Mouse (Mus musculus) liver, adult 2 months (tissue): ENCODE results near the gene Msh5. TPM values are rescaled to one million over a fixed set of nuclear protein-coding genes. Genes with fewer than 3 reads are reported as not detected.

Source experiments
- DNase-seq: peaks from one replicate; pipeline ENCODE4 v3.0.0-alpha.2; 2011; ENCODE audit warnings: low read depth, low spot score; ENCODE audit errors: extremely low read depth
- H3K27ac ChIP-seq: fragments of 200-500 bp; replicated peaks from 2 replicates; pipeline ENCODE4 v1.5.1; 2012; ENCODE audit warnings: low read depth, mild to moderate bottlenecking, control low read depth, inconsistent platforms, low read length; ENCODE audit not compliant: insufficient read depth
- H3K27me3 ChIP-seq: fragments of 200-500 bp; 2 replicates; pipeline ENCODE4 v1.6.1; 2012; ENCODE audit warnings: mild to moderate bottlenecking, moderate library complexity, low read length, inconsistent platforms; ENCODE audit not compliant: control insufficient read depth, insufficient read depth
- H3K36me3 ChIP-seq: fragments of 200-500 bp; 2 replicates; pipeline ENCODE4 v1.6.1; 2012; ENCODE audit warnings: low read length, inconsistent platforms; ENCODE audit not compliant: control insufficient read depth, insufficient read depth
- H3K4me1 ChIP-seq: fragments of 200-500 bp; 2 replicates; pipeline ENCODE4 v1.6.1; 2011; ENCODE audit warnings: low read length; ENCODE audit not compliant: control insufficient read depth, insufficient read depth
- H3K4me3 ChIP-seq: fragments of 200-500 bp; 2 replicates; pipeline ENCODE4 v1.5.1; 2011; ENCODE audit warnings: low read depth, mild to moderate bottlenecking, control low read depth, low read length, moderate library complexity; ENCODE audit not compliant: insufficient read depth
- H3K79me2 ChIP-seq: fragments of 200-500 bp; 2 replicates; pipeline ENCODE4 v1.6.1; 2012; ENCODE audit warnings: inconsistent platforms, mild to moderate bottlenecking, low read length, moderate library complexity; ENCODE audit not compliant: control insufficient read depth, insufficient read depth
- H3K9ac ChIP-seq: fragments of 200-500 bp; 2 replicates; pipeline ENCODE4 v1.6.1; 2012; ENCODE audit warnings: low read depth, mild to moderate bottlenecking, control low read depth, inconsistent platforms, low read length
- CTCF ChIP-seq: fragments of 200-500 bp; IDR thresholded peaks from 2 replicates; pipeline ENCODE4 v1.5.1; 2011; ENCODE audit warnings: low read depth, low read length, control low read depth
- POLR2A ChIP-seq: fragments of 200-500 bp; IDR thresholded peaks from 2 replicates; pipeline ENCODE4 v1.6.1; 2011; ENCODE audit warnings: low read length, control low read depth; ENCODE audit not compliant: insufficient read depth; ENCODE audit errors: extremely low read depth
- whole genome bisulfite sequencing: fragments of 180-500 bp; shearing (Covaris S2); methylation state at CpG from one replicate; pipeline ENCODE4 v1.1.7; 2018; 5-methylcytosine and 5-hydroxymethylcytosine counted together
- polyA plus RNA-seq: library from polyadenylated mRNA; depleted of rRNA; stranded (reverse); fragments of >200 nt; gene quantifications from 2 replicates; pipeline ENCODE4 v1.2.3, GENCODE M21; 2012
- total RNA-seq: library from RNA; depleted of rRNA; stranded (reverse); fragments of >200 nt; gene quantifications from 2 replicates; pipeline ENCODE4 v1.2.3, GENCODE M21; 2014

Gene Msh5
- total and polyA plus RNA-seq, 2 experiments, result 2.0 to 3.9 TPM

DNA sequence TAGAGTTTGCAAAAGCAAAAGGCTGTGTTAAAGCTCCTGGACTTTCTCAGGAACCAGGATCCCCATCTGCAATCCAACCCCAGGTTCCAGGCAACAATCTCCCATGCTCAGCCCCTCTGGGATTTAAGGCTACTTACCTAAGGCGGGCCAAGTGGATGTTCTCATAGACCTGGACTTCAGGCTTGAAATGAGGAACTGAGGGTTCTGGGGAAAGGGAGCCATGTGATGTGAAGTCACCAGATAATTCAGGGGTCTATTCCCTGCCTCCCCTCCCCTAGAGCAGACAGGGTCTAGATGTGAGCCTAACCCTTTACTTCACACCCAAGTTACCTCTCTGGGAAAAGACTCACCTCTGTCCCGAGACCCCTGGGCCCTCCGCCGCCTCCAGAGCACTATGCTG, 34.2 kb upstream of the Msh5 start:
- DNase-seq, result no peak
- Histone ChIP-seq H3K27ac (no peak overlapping the region), H3K4me3 (no peak overlapping the region), H3K36me3 (no peaks in the 10 kb centered on the region), H3K27me3 (no peaks in the 10 kb centered on the region), H3K4me1 (0 out of 2 replicates have a peak, but pooled peaks cover 2% of the 10 kb centered on the region), H3K79me2 (no peaks in the 10 kb centered on the region), H3K9ac (no peak overlapping the region)
- TF ChIP-seq CTCF (no peak), POLR2A (no peak)
- 92% methylated on average over 4 of the region's 4 CpGs for WGBS

DNA sequence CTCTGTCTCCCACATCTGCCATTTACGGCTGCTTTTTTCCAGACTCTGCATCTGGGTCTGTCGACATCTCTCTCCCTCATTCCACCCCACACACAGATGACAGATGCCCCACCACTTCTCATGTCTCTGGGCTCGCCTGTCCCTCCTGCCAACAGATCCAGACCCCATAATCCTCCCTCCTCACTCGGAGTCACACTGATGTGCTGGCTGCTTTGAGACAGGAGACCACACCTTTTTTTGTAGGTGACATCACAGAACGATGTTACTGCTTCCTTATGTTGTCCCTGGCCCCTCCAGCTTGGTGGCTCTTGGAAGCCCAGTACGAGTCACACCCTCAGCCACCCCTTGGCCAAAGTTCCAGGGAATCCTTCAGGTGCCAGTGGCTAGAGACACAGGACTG, 33.7 kb upstream of the Msh5 start:
- Histone ChIP-seq H3K4me1 (0 out of 2 replicates have a peak, but pooled peaks cover 2% of the 10 kb centered on the region), H3K4me3 (no peak overlapping the region), H3K27me3 (no peaks in the 10 kb centered on the region), H3K79me2 (no peaks in the 10 kb centered on the region), H3K27ac (no peak overlapping the region), H3K36me3 (no peaks in the 10 kb centered on the region), H3K9ac (no peak overlapping the region)
- WGBS, result 63% methylated on average over 6 of the region's 6 CpGs
- DNase-seq, result no peak
- TF ChIP-seq POLR2A, result no peak
- TF ChIP-seq CTCF, result no peak

DNA sequence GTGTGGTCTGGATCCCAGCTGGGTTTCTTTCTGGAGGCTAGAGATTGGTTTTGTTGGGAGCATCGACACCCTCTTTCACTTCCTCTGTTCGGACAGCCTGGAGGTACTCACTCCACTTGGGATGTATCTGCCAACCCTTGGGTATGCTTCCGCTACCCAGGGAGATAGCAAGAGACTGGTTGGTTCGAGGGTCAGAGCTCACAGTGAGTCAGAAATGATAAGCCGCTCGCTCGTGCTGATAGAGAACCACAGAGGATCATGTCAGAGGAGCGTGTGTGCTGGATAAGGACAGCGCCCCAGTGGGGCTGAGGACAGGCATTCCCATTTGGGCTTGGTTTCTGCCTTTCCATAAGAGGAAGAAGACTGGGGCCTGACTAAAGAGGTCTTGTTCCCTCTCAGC, 33.2 kb upstream of the Msh5 start:
- DNase-seq, result no peak
- Histone ChIP-seq H3K4me3 (no peak overlapping the region), H3K27me3 (no peaks in the 10 kb centered on the region), H3K27ac (no peak overlapping the region), H3K36me3 (no peaks in the 10 kb centered on the region), H3K9ac (no peak overlapping the region), H3K4me1 (0 out of 2 replicates have a peak, but pooled peaks cover 2% of the 10 kb centered on the region), H3K79me2 (no peaks in the 10 kb centered on the region)
- TF ChIP-seq CTCF (peak; percentile 17; the same call in 1 of the 2 replicates), POLR2A (no peak)
- WGBS, result 45% methylated on average over 9 of the region's 9 CpGs

DNA sequence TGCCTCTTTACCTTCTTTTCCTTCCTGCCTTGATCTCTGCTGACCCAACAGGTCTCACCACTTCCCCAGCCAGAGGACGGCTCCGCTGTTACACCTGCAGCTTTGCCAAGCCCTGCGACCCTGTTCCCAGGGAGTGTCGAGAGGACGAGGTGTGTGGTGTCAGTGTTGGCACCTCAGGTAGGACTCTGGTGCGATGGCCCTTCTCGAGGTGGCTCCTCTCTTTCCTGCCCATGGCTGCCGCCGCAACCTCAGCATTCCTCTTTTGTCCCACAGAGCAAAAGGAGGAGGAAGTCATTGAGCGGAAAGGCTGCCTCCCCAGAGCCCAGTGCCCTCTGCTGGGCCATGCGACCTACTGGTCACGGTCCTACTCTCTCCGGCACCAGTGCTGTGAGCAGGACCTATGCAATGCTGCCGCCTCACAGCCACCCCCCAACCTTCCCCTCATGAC, 31.3 kb upstream of the Msh5 start, which contains the start of gene Ly6g6d:
Gene Ly6g6d, minus strand, starts transcription at position 280 of the 448 bp plus-strand sequence.
- Histone ChIP-seq H3K4me1 (0 out of 2 replicates have a peak, but pooled peaks cover 2% of the 10 kb centered on the region), H3K27me3 (no peaks in the 10 kb centered on the region), H3K79me2 (no peaks in the 10 kb centered on the region), H3K9ac (peak within 1 kb of the TSS; percentile 46), H3K36me3 (no peaks in the 10 kb centered on the region), H3K4me3 (peak within 1 kb of the TSS; percentile 59), H3K27ac (peak within 1 kb of the TSS; percentile 29; the same call in 1 of the 2 replicates)
- TF ChIP-seq CTCF (peak; percentile 68), POLR2A (no peak)
- DNase-seq, result no peak
- 22% methylated on average over 14 of the region's 14 CpGs for WGBS

DNA sequence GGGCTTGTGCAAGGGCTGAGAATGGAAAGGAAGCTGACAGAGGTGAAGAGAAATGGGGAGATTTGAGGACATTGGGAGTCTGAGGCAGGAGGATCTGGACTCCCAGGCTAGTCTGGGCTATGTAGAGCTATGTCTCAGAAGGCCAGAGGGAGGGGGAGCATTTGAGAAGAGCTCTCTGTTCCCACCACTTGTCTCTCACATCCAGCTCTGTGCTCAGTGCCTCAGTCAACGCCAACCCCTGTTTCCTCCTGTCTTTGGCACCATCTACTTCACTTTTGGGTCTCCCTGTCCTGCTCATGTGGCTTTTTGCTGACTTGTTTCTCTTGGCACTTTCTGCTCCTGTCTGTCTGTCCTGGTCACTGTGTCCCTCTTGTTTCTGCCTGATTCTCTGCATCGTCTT, 30.7 kb upstream of the Msh5 start:
- Histone ChIP-seq H3K9ac (peak overlapping the region; percentile 46), H3K4me1 (0 out of 2 replicates have a peak, but pooled peaks cover 2% of the 10 kb centered on the region), H3K36me3 (no peaks in the 10 kb centered on the region), H3K27ac (peak overlapping the region; percentile 4; the same call in 1 of the 2 replicates), H3K27me3 (no peaks in the 10 kb centered on the region), H3K79me2 (no peaks in the 10 kb centered on the region), H3K4me3 (no peak overlapping the region; the same call in 1 of the 2 replicates)
- WGBS, result 53% methylated on average over 2 of the region's 2 CpGs
- TF ChIP-seq POLR2A, result no peak
- TF ChIP-seq CTCF, result no peak
- no peak for DNase-seq

DNA sequence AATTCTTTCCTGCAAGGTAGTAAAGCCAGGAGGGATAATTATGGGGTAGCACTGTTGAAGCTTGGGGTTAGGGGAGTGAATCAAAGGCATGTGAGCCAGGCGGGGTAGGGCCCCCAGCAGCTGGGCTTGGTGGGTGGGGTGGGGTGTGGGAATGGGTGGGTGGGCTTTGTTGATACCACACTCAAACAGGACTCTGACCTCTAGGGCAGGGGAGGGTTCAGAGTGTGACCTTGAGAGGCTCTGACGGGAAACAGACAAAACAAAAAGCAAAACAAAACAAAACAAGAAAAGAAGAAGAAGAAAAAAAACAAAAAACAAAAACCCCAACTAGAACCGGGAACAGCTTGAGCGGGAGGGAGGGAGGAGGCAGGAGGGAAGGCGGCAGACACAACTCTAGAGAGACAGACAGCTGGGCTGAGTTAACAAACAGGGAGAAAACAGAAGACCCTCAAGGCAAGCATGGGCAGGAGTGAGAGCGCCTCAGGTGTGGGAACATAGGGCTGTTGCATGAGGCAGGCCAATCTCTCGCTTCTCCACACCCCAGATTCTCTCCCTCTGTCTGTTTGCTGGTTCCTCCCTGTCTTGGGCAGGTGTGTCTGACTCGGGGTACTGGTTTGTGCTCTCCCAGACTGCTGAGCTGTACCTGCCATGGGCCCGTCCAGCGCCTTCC, 30.1 kb upstream of the Msh5 start, which contains the start of gene Ly6g6e:
Gene Ly6g6e, plus strand, starts transcription at position 396 of the 670 bp plus-strand sequence.
- Histone ChIP-seq H3K36me3 (no peaks in the 10 kb centered on the region), H3K9ac (peak within 1 kb of the TSS; percentile 46), H3K79me2 (no peaks in the 10 kb centered on the region), H3K4me3 (peak within 1 kb of the TSS; percentile 59), H3K27ac (peak within 1 kb of the TSS; percentile 29; the same call in 1 of the 2 replicates), H3K4me1 (0 out of 2 replicates have a peak, but pooled peaks cover 2% of the 10 kb centered on the region), H3K27me3 (no peaks in the 10 kb centered on the region)
- TF ChIP-seq POLR2A, result no peak
- TF ChIP-seq CTCF, result no peak
- DNase-seq, result no peak
- WGBS, result 57% methylated on average over 10 of the region's 10 CpGs
